Mouse (Mus musculus): ENCODE results near the gene Znhit2.

- no peak for TF ChIP-seq CTCF (IDR thresholded peaks at IDR 0.05; ENCODE audit: borderline replicate concordance, extremely low read depth, insufficient read depth, insufficient read length)
- no peak for TF ChIP-seq POLR2A (IDR thresholded peaks at IDR 0.05; ENCODE audit: borderline replicate concordance, extremely low read depth, insufficient read depth, insufficient read length, poor library complexity, severe bottlenecking)
These were observed 6.7 kb upstream of the Znhit2 start for GRCm38 (mm10) chr19:6054296-6054695.

Measured in brain, embryonic 14.5 days (tissue).